Mouse (Mus musculus): Measurements from ENCODE around the gene Lrrc4b. TPM values are rescaled to one million over a fixed set of nuclear protein-coding genes. Genes with fewer than 3 reads are reported as not detected.

Lrrc4b gene
- not detected in 2 replicates for polyA plus RNA-seq (2012; ENCODE audit: low replicate concordance)

GRCm38 (mm10) chr7:44428968-44429521 is at the start of gene Lrrc4b:
TSS of gene Lrrc4b (plus strand) at chr7:44429018.

GRCm38 (mm10) chr7:44383980-44384715 is 44.7 kb upstream of the Lrrc4b start, which contains the start of gene Syt3:
TSS of gene Syt3 (plus strand) at chr7:44384102.

GRCm38 (mm10) chr7:44385720-44386119 is 43.1 kb upstream of the Lrrc4b start, which contains the start of gene 1700008O03Rik:
TSS of gene 1700008O03Rik (minus strand) at chr7:44385820.

GRCm38 (mm10) chr7:44465111-44465510 is 36.3 kb downstream of the Lrrc4b start, which contains the start of gene Aspdh:
TSS of gene Aspdh (plus strand) at chr7:44465391.

GRCm38 (mm10) chr7:44467811-44468411 is 39.1 kb downstream of the Lrrc4b start, which contains the start of gene Josd2:
TSS of gene Josd2 (plus strand) at chr7:44467980.

GRCm38 (mm10) chr7:44495992-44496770 is 67.4 kb downstream of the Lrrc4b start, which contains the start of the genes Emc10 and Fam71e1:
TSS of gene Emc10 (minus strand) at chr7:44496529.
TSS of gene Fam71e1 (plus strand) at chr7:44496581.

Other genes starting within 250 kb of the Lrrc4b start
- not detected in 2 replicates for gene Klk1b24, start 240.8 kb upstream of the Lrrc4b start, polyA plus RNA-seq (2012; ENCODE audit: low replicate concordance)
- not detected in 2 replicates for gene Klk1b3, start 230.8 kb upstream of the Lrrc4b start, polyA plus RNA-seq (2012; ENCODE audit: low replicate concordance)
- gene Klk1b4, start 221.6 kb upstream of the Lrrc4b start, polyA plus RNA-seq (2012; ENCODE audit: low replicate concordance) = not detected in 2 replicates
- gene Klk1b5, start 213.1 kb upstream of the Lrrc4b start, polyA plus RNA-seq (2012; ENCODE audit: low replicate concordance) = 0.30 TPM in 1 of 2 replicates, not detected in the other
- 1.5 and 4.1 TPM in 2 replicates for gene Klk1, start 203.7 kb upstream of the Lrrc4b start, polyA plus RNA-seq (2012; ENCODE audit: low replicate concordance)
- not detected in 2 replicates for gene Gm36864, start 192.8 kb upstream of the Lrrc4b start, polyA plus RNA-seq (2012; ENCODE audit: low replicate concordance)
- gene 1700028J19Rik, start 182.3 kb upstream of the Lrrc4b start, polyA plus RNA-seq (2012; ENCODE audit: low replicate concordance) = 0.83 TPM in 1 of 2 replicates, not detected in the other
- gene 2410002F23Rik, start 182.3 kb upstream of the Lrrc4b start, polyA plus RNA-seq (2012; ENCODE audit: low replicate concordance) = 116 and 153 TPM in 2 replicates
- not detected in 2 replicates for gene Acp4, start 171.6 kb upstream of the Lrrc4b start, polyA plus RNA-seq (2012; ENCODE audit: low replicate concordance)
- not detected in 2 replicates for gene Gm15517, start 167.6 kb upstream of the Lrrc4b start, polyA plus RNA-seq (2012; ENCODE audit: low replicate concordance)
- gene Clec11a, start 122.1 kb upstream of the Lrrc4b start, polyA plus RNA-seq (2012; ENCODE audit: low replicate concordance) = 0.48 and 0.55 TPM in 2 replicates
- 10.4 and 21.0 TPM in 2 replicates for gene Shank1, start 118.8 kb upstream of the Lrrc4b start, polyA plus RNA-seq (2012; ENCODE audit: low replicate concordance)
- gene Syt3, start 44.9 kb upstream of the Lrrc4b start, polyA plus RNA-seq (2012; ENCODE audit: low replicate concordance) = 0.24 and 0.44 TPM in 2 replicates
- 0.23 TPM in 1 of 2 replicates, not detected in the other for gene 1700008O03Rik, start 43.2 kb upstream of the Lrrc4b start, polyA plus RNA-seq (2012; ENCODE audit: low replicate concordance)
- gene Aspdh, start 36.4 kb downstream of the Lrrc4b start, polyA plus RNA-seq (2012; ENCODE audit: low replicate concordance) = 0.30 TPM in 1 of 2 replicates, not detected in the other
- gene Josd2, start 39.0 kb downstream of the Lrrc4b start, polyA plus RNA-seq (2012; ENCODE audit: low replicate concordance) = 650 and 1,462 TPM in 2 replicates
- 406 and 427 TPM in 2 replicates for gene Emc10, start 67.5 kb downstream of the Lrrc4b start, polyA plus RNA-seq (2012; ENCODE audit: low replicate concordance)
- gene Fam71e1, start 67.6 kb downstream of the Lrrc4b start, polyA plus RNA-seq (2012; ENCODE audit: low replicate concordance) = 6.6 and 8.4 TPM in 2 replicates
- gene Mybpc2, start 95.6 kb downstream of the Lrrc4b start, polyA plus RNA-seq (2012; ENCODE audit: low replicate concordance) = 0.79 TPM in 1 of 2 replicates, not detected in the other
- gene Spib, start 103.1 kb downstream of the Lrrc4b start, polyA plus RNA-seq (2012; ENCODE audit: low replicate concordance) = 161 and 223 TPM in 2 replicates
- gene Pold1, start 119.8 kb downstream of the Lrrc4b start, polyA plus RNA-seq (2012; ENCODE audit: low replicate concordance) = 279 and 341 TPM in 2 replicates
- gene Nr1h2, start 124.9 kb downstream of the Lrrc4b start, polyA plus RNA-seq (2012; ENCODE audit: low replicate concordance) = 345 and 359 TPM in 2 replicates
- gene Napsa, start 143.4 kb downstream of the Lrrc4b start, polyA plus RNA-seq (2012; ENCODE audit: low replicate concordance) = 13.3 and 28.4 TPM in 2 replicates
- gene Kcnc3, start 161.6 kb downstream of the Lrrc4b start, polyA plus RNA-seq (2012; ENCODE audit: low replicate concordance) = 3.2 and 3.3 TPM in 2 replicates
- 0.11 and 0.28 TPM in 2 replicates for gene Myh14, start 241.8 kb downstream of the Lrrc4b start, polyA plus RNA-seq (2012; ENCODE audit: low replicate concordance)